Mouse (Mus musculus): ENCODE data around the gene Stk32c.

Stk32c gene

DNA sequence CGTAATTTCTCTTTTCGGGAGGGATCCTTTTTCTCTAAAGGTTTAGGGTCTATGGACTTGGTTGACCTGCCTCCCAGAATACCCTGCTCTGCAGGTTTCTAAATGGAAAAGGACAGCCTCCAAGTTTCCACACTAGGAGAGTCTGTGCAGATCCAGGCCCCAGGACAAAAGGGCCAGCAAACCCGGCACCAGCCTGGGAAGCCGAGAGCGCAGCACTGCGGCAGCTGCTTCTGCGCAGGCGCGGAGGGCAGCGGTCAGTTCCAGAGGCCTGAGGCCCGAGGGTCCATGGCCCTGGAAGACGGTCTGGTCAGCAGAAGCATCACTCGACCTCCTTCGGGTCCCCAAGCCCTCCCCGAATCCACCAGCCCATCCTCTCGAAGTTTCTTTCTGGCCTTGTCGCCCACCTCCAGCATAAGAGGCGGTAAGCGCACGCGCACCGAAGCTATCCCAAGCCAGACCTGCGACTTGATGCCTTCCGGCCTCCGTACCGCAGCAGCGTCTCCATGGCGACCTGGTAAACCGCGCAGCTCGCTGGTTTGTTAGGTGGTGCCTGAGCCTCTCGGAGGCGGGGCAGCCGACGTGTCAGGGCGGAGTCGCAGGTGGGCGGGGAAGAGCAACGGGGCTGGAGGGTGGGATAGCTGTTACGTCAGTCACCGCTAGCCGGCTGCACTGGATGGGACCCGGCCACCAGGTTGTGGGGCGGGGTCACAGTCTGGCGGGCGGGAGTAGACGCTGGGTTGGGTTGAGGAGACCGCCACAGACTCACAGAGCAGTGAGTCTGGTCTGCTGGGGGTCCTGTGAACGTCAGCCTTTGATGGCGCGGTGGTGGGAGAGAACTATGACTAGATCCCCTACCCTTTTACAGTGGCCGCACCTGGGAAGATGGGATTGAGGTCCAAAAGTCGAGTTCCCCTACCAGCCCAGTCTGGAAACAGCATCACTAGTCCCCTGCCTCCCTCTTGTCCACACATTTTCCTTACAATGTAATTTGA lies at the start of gene Stk32c, which contains the start of gene Lrrc27:
Stk32c (minus strand) TSS at position 554 of the 992 bp plus-strand sequence.
Lrrc27 (plus strand) TSS at position 235 of the 992 bp plus-strand sequence.
- peak; percentile 100 for DNase-seq

GRCm38 (mm10) chr7:139257752-139258542 lies 44.8 kb upstream of the Stk32c start:
- DNase-seq = peak; percentile 89

- DNase-seq = no peak
Observed at GRCm38 (mm10) chr7:139254626-139255025, 41.5 kb upstream of the Stk32c start.

GRCm38 (mm10) chr7:139253462-139253861 lies 40.4 kb upstream of the Stk32c start:
- DNase-seq = peak; percentile 91

GRCm38 (mm10) chr7:139252986-139253385 lies 39.9 kb upstream of the Stk32c start:
- DNase-seq = peak; percentile 93

GRCm38 (mm10) chr7:139252566-139252965 lies 39.5 kb upstream of the Stk32c start:
- DNase-seq = no peak

GRCm38 (mm10) chr7:139251881-139252301 lies 38.8 kb upstream of the Stk32c start:
- peak; percentile 98 for DNase-seq

DNA sequence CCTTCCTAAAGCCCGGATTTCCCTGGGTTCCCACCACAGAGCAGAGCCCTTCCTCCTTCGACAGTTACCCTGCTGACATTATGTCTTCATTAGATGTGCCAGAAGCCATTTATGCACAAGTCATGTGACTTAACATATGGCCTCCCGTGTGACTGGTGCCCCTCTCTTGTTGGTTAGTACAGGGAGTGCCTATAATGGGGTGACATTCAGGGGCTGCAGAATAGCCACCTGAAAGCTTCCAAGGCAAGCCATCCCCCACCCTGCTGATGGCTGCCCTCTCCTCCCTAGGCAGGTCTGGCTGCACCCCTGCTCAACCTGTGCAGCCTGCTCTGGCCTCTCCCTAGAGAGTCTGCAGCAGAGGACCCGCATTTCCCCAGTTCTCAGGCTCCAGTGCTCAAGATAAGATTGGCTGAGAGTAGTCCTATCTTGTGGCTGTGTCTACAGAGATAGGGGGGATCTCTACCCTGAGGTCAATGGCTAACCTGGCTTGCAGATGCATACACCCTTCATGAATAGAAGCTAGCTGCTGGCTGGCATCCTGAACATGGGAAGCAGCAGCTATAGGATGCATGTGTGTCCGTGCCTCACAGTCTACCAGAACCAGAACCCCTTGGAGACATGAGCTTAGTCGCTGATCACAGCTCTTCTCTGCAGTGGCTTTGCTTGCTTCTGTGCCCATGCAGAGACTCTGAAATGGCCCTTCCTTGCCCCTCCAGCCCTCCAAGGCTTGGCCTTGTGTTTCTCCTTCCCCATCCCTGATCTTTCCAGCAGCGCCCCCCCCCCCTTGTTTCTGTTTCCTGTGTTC lies 36.5 kb upstream of the Stk32c start:
- DNase-seq = no peak

DNA sequence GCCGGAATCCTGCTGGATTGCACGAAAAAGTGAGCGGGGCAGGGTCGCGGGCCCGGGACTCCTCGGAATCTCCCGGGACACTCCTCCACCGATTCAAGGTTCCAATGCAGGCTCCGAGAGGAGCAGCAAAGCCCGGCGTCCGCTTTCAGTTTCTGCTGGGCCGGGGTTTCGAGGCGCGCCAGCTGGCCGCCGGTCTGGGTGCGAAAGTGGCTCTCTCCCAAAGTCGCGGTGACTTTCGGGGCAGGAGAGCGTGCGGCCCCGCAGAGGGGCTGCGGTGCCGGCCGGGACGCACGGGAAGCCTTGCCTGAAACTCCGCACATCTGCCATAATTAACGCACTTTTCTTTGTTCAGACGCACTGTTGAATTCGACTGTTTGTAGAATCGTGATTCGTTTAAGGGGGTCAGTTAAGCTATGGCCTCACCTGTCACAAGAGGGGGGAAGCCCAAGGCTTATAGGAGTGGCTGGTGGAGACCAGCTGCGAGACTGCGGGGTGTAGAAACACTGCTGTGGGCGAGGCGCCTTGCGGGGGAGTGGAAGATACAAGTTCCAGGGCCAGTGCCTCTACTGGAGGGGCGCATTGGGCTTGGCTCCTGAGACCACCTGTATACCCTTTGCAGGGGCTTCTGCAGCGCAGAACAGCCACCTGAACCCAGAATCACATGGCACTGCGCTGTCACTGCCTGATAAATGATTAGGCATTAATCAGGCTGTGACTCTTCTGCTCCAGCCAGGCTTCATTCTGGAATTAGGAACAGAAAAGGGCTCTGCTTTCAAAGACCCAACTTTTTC lies 35.7 kb upstream of the Stk32c start:
- DNase-seq = peak; percentile 95

DNA sequence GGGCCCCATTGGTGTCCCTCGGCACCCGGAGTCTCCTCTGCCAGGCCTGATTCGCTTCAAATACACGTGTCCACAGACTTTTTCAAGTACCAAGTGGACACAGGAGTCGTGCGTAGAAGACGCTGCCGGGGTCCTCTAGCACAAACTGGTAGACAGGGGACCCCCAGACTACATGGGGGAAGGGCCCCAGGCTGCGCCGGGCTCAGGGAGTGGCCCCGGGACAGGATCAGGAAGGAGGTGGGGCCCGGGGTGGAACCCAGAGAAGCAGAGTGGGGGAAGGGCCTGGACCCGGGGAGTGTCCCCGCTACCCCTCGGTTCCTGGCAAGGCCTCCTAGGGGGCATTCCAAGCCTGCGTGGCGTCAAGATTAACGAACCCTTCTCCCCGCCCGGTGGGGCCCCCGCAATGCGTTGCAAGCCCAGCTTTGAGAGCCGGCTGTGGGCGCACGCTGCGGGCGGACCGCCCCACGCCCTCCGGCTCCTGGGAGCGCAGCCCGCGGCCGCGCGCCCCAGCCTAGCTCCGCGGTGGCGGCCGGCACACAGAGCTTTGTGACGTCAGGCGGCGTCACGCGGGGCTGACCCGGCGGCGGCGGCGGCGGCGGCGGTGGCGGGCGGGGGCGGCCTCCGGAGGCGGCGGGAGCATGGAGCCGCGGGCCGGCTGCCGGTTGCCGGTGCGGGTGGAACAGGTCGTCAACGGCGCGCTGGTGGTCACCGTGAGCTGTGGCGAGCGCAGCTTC lies 34.9 kb upstream of the Stk32c start, which contains the start of gene Pwwp2b:
Pwwp2b (plus strand) TSS at position 602 of the 734 bp plus-strand sequence.
- DNase-seq = peak; percentile 99

GRCm38 (mm10) chr7:139246931-139247880 lies 34.1 kb upstream of the Stk32c start:
- peak; percentile 98 for DNase-seq

- DNase-seq = no peak
Observed at GRCm38 (mm10) chr7:139246086-139246485, 33.0 kb upstream of the Stk32c start.

- DNase-seq = no peak
Observed at GRCm38 (mm10) chr7:139239432-139239831, 26.3 kb upstream of the Stk32c start.

DNA sequence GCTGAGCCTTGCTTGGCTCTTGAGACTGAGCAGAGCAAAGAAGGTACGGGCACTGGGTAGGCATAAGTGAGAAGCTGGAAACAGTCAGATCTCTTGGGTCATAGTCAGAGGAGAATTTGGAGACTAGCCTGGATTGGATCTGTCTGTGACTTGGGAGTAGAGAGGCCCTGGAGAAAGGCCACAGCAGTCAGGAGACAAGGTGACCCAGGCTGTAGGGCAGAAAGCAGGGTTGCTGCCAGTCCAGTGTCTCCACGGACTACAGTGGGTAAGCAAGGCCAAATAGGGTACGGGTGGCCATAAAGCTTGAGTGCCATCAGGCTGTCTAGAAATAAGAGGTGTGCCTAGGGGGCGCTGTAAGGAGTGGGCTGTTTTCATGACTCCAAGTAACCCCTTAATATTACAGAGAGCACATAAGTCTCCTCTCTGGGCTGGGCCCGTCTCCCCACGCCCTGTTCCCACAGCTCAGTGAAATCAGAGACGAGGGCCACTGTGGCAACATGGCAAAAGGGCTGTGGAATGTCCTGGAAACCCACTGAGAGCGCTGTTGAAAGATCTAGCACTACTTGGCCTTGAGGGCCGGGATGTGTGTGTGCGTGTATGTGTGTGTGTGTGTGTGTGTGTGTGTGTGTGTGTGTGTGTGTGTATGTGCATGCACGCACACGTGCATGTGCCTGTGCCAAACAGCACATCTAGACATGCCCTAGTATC lies 22.7 kb upstream of the Stk32c start:
- peak; percentile 96 for DNase-seq

DNA sequence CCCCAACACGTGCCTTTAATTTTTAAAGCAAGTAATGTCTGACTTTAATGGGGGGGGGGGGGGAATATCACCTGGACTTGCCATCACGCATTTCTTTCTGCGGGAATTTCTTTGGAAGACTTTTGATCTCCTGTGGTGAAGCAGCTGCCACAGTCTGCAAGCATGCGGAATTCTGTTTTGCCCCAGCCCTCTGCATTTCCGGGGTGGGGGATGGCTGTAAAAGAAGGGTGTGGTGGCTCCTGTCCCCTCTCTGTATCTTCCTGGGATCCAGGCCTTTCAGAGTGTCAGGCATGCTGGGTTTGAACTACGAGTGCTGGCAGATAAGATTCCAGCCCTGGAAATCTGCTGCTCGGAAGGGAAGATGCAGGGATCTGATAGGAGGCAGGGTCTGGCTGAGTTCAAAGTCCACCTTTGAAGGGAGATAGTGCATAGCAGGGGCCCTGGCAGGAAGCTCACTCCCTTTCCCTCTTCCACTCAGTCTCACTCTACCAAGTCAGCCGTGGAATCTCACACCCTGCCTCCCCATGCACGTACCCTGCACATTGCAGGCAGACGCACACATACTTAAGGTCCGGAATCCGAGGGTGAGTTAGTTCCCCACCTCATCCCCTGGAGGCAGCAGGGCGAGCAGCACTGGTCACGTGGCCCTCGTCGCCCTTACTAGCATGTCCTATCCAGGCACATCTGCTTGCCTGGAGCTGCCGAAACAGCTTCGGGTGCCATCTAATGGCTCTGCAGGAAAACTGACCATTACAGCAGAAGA lies 21.5 kb upstream of the Stk32c start:
- peak; percentile 97 for DNase-seq

DNA sequence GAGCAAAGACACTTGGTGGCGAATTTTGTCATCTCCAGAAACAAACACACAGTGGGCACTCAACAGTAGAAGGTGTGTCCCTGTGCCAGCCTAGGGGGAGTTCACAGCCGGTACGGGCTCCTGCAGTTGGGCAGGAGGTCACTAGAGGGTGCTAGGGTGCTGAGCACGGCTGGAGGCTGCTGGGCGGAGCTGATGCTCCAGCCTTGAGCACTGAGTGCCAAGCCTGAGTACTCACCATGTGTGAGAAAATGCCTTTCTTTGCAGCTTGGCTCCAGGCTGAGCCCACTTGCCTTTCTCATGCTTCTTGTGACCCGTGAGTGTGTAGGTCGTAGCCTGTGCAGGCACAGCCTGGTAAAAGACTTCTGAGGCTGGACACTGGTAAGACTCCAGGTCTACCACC lies 20.6 kb upstream of the Stk32c start:
- peak; percentile 98 for DNase-seq

- no peak for DNase-seq
Observed at GRCm38 (mm10) chr7:139230241-139230640, 17.1 kb upstream of the Stk32c start.

GRCm38 (mm10) chr7:139229837-139230236 lies 16.7 kb upstream of the Stk32c start:
- no peak for DNase-seq
